Mouse (Mus musculus) liver, embryonic 13.5 days (tissue): Measurements from ENCODE around the gene Fam131b. TPM values are rescaled to one million over a fixed set of nuclear protein-coding genes. Genes with fewer than 3 reads are reported as not detected.

ENCODE experiments used
- ATAC-seq: fragments of 200-750 bp; cut with Nextera tagmentation; 2 replicates; pipeline ENCODE4 v1.8.0; 2017; ENCODE audit warnings: low read depth, mild to moderate bottlenecking, moderate number of reproducible peaks, moderate library complexity
- DNase-seq: peaks from one replicate; pipeline ENCODE4 v3.0.0; 2022
- H3K27ac ChIP-seq: fragments of 300-500 bp; sonication (generic); 2 replicates; pipeline ENCODE4 v1.5.1; 2015; ENCODE audit warnings: moderate library complexity, mild to moderate bottlenecking, inconsistent platforms
- H3K27me3 ChIP-seq: fragments of 300-500 bp; sonication (generic); 2 replicates; pipeline ENCODE4 v1.6.1; 2015; ENCODE audit warnings: mild to moderate bottlenecking, inconsistent platforms
- H3K36me3 ChIP-seq: fragments of 300-500 bp; sonication (generic); 2 replicates; pipeline ENCODE4 v1.6.1; 2015; ENCODE audit warnings: mild to moderate bottlenecking, inconsistent platforms
- H3K4me1 ChIP-seq: fragments of 300-500 bp; sonication (generic); replicated peaks from 2 replicates; pipeline ENCODE4 v1.6.1; 2015; ENCODE audit warnings: inconsistent platforms
- H3K4me2 ChIP-seq: fragments of 300-500 bp; sonication (generic); 2 replicates; pipeline ENCODE4 v1.6.1; 2015; ENCODE audit warnings: inconsistent platforms, mild to moderate bottlenecking, moderate library complexity
- H3K4me3 ChIP-seq: fragments of 300-500 bp; sonication (generic); replicated peaks from 2 replicates; pipeline ENCODE4 v1.5.1; 2015; ENCODE audit warnings: mild to moderate bottlenecking, inconsistent platforms
- H3K9ac ChIP-seq: fragments of 300-500 bp; sonication (generic); 2 replicates; pipeline ENCODE4 v1.6.1; 2015; ENCODE audit warnings: mild to moderate bottlenecking, inconsistent platforms
- H3K9me3 ChIP-seq: fragments of 300-500 bp; sonication (generic); replicated peaks from 2 replicates; pipeline ENCODE4 v1.6.1; 2016; ENCODE audit warnings: inconsistent platforms
- WGBS: fragments of 180-500 bp; shearing (Covaris S2); methylation state at CpG from one replicate; pipeline ENCODE4 v1.1.7; 2015; ENCODE audit not compliant: insufficient replicate concordance; 5-methylcytosine and 5-hydroxymethylcytosine counted together
- polyA plus RNA-seq: library from polyadenylated mRNA; unstranded; fragments of >200 nt; fragmentation: Nextera tagmentation; extraction: Ambion mirVana; gene quantifications from 2 replicates; pipeline ENCODE4 v1.2.1, GENCODE M21; 2015

Fam131b gene
- polyA plus RNA-seq, 1 experiment from 2014 or later, result 0.05 TPM

- Histone ChIP-seq H3K9me3 (no peaks in the 10 kb centered on the region), H3K4me2 (no peak overlapping the region), H3K27me3 (no peaks in the 10 kb centered on the region), H3K4me3 (no peak overlapping the region), H3K36me3 (peaks cover 14% of the 10 kb centered on the region), H3K9ac (no peak overlapping the region), H3K27ac (no peak overlapping the region), H3K4me1 (0 out of 2 replicates have a peak, but pooled peaks cover 8% of the 10 kb centered on the region)
- DNase-seq (no peak), ATAC-seq (no peak)
- WGBS, result 34% methylated on average over 3 of the region's 3 CpGs
Measured at GRCm38 (mm10) chr6:42362974-42363373, 38.5 kb upstream of the Fam131b start.

- Histone ChIP-seq H3K4me3 (no peak overlapping the region), H3K36me3 (peaks cover 19% of the 10 kb centered on the region), H3K27ac (no peak overlapping the region), H3K9ac (no peak overlapping the region), H3K9me3 (no peaks in the 10 kb centered on the region), H3K4me2 (no peak overlapping the region), H3K4me1 (0 out of 2 replicates have a peak, but pooled peaks cover 8% of the 10 kb centered on the region), H3K27me3 (no peaks in the 10 kb centered on the region)
- ATAC-seq, result 0 out of 2 replicates have a peak, but pooled peaks have one; percentile 19
- 67% methylated on average over 1 of the region's 1 CpGs for WGBS
- no peak for DNase-seq
Measured at GRCm38 (mm10) chr6:42362497-42362896, 38.1 kb upstream of the Fam131b start.

- Histone ChIP-seq H3K36me3 (peaks cover 23% of the 10 kb centered on the region), H3K9ac (no peak overlapping the region), H3K4me3 (no peak overlapping the region), H3K9me3 (no peaks in the 10 kb centered on the region), H3K27ac (no peak overlapping the region), H3K27me3 (no peaks in the 10 kb centered on the region), H3K4me1 (0 out of 2 replicates have a peak, but pooled peaks cover 8% of the 10 kb centered on the region), H3K4me2 (no peak overlapping the region)
- ATAC-seq, result no peak
- 55% methylated on average over 1 of the region's 1 CpGs for WGBS
- DNase-seq, result no peak
Measured at GRCm38 (mm10) chr6:42362074-42362473, 37.6 kb upstream of the Fam131b start.

GRCm38 (mm10) chr6:42361041-42361895, 36.8 kb upstream of the Fam131b start:
- H3K4me2 ChIP-seq, result no peak overlapping the region
- no peak for ATAC-seq
- H3K4me1 ChIP-seq, result 0 out of 2 replicates have a peak, but pooled peaks cover 8% of the 10 kb centered on the region
- WGBS, result 75% methylated on average over 13 of the region's 13 CpGs
- H3K9ac ChIP-seq, result no peak overlapping the region
- H3K27ac ChIP-seq, result no peak overlapping the region
- H3K9me3 ChIP-seq, result no peaks in the 10 kb centered on the region
- no peak for DNase-seq
- peaks cover 30% of the 10 kb centered on the region for H3K36me3 ChIP-seq
- H3K4me3 ChIP-seq, result no peak overlapping the region
- no peaks in the 10 kb centered on the region for H3K27me3 ChIP-seq

- no peaks in the 10 kb centered on the region for H3K27me3 ChIP-seq
- no peak for DNase-seq
- peaks cover 38% of the 10 kb centered on the region for H3K36me3 ChIP-seq
- H3K4me1 ChIP-seq, result 0 out of 2 replicates have a peak, but pooled peaks cover 8% of the 10 kb centered on the region
- H3K9ac ChIP-seq, result no peak overlapping the region
- H3K4me2 ChIP-seq, result no peak overlapping the region
- 69% methylated on average over 6 of the region's 6 CpGs for WGBS
- no peaks in the 10 kb centered on the region for H3K9me3 ChIP-seq
- no peak overlapping the region for H3K27ac ChIP-seq
- no peak for ATAC-seq
- no peak overlapping the region for H3K4me3 ChIP-seq
Measured at GRCm38 (mm10) chr6:42360231-42360840, 35.9 kb upstream of the Fam131b start.

- Histone ChIP-seq H3K27ac (no peak overlapping the region), H3K4me3 (no peak overlapping the region), H3K4me1 (peaks cover 13% of the 10 kb centered on the region), H3K27me3 (no peaks in the 10 kb centered on the region), H3K9me3 (no peaks in the 10 kb centered on the region), H3K36me3 (peaks cover 38% of the 10 kb centered on the region), H3K4me2 (no peak overlapping the region), H3K9ac (no peak overlapping the region)
- ATAC-seq (no peak), DNase-seq (no peak)
- WGBS, result 59% methylated on average over 9 of the region's 9 CpGs
Measured at GRCm38 (mm10) chr6:42359364-42360147, 35.1 kb upstream of the Fam131b start.

GRCm38 (mm10) chr6:42358901-42359300, 34.5 kb upstream of the Fam131b start:
- Histone ChIP-seq H3K36me3 (peaks cover 38% of the 10 kb centered on the region), H3K27ac (no peak overlapping the region), H3K4me3 (no peak overlapping the region), H3K27me3 (no peaks in the 10 kb centered on the region), H3K9ac (no peak overlapping the region), H3K4me1 (peaks cover 20% of the 10 kb centered on the region), H3K4me2 (no peak overlapping the region), H3K9me3 (no peaks in the 10 kb centered on the region)
- WGBS, result 85% methylated on average over 12 of the region's 12 CpGs
- DNase-seq, result no peak
- ATAC-seq, result no peak

- Histone ChIP-seq H3K9me3 (no peaks in the 10 kb centered on the region), H3K27ac (no peak overlapping the region), H3K4me1 (peaks cover 30% of the 10 kb centered on the region), H3K4me3 (no peak overlapping the region), H3K27me3 (no peaks in the 10 kb centered on the region), H3K9ac (no peak overlapping the region), H3K4me2 (no peak overlapping the region), H3K36me3 (peaks cover 38% of the 10 kb centered on the region)
- 75% methylated on average over 6 of the region's 6 CpGs for WGBS
- DNase-seq, result no peak
- no peak for ATAC-seq
Measured at GRCm38 (mm10) chr6:42357901-42358300, 33.5 kb upstream of the Fam131b start.

GRCm38 (mm10) chr6:42356913-42357312, 32.5 kb upstream of the Fam131b start:
- peaks cover 32% of the 10 kb centered on the region for H3K4me1 ChIP-seq
- 71% methylated on average over 5 of the region's 5 CpGs for WGBS
- no peak overlapping the region for H3K9ac ChIP-seq
- DNase-seq, result no peak
- H3K4me3 ChIP-seq, result no peak overlapping the region
- H3K4me2 ChIP-seq, result no peak overlapping the region
- peaks cover 42% of the 10 kb centered on the region for H3K36me3 ChIP-seq
- ATAC-seq, result no peak
- H3K9me3 ChIP-seq, result no peaks in the 10 kb centered on the region
- H3K27ac ChIP-seq, result no peak overlapping the region
- no peaks in the 10 kb centered on the region for H3K27me3 ChIP-seq

- DNase-seq (no peak), ATAC-seq (no peak)
- no peak overlapping the region for H3K4me3 ChIP-seq
- H3K9ac ChIP-seq, result no peak overlapping the region
- no peak overlapping the region for H3K4me2 ChIP-seq
- no peaks in the 10 kb centered on the region for H3K27me3 ChIP-seq
- WGBS, result 78% methylated on average over 13 of the region's 13 CpGs
- H3K4me1 ChIP-seq, result peaks cover 41% of the 10 kb centered on the region
- no peaks in the 10 kb centered on the region for H3K9me3 ChIP-seq
- no peak overlapping the region for H3K27ac ChIP-seq
- H3K36me3 ChIP-seq, result peaks cover 49% of the 10 kb centered on the region
Measured at GRCm38 (mm10) chr6:42355794-42356600, 31.6 kb upstream of the Fam131b start.
